Mouse (Mus musculus): ENCODE measurements around the gene Nr0b1. TPM values are rescaled to one million over a fixed set of nuclear protein-coding genes. Genes with fewer than 3 reads are reported as not detected.

Nr0b1 gene
- 1.00 and 1.3 TPM in 2 replicates for polyA plus RNA-seq (2012; rRNA removed)

DNA sequence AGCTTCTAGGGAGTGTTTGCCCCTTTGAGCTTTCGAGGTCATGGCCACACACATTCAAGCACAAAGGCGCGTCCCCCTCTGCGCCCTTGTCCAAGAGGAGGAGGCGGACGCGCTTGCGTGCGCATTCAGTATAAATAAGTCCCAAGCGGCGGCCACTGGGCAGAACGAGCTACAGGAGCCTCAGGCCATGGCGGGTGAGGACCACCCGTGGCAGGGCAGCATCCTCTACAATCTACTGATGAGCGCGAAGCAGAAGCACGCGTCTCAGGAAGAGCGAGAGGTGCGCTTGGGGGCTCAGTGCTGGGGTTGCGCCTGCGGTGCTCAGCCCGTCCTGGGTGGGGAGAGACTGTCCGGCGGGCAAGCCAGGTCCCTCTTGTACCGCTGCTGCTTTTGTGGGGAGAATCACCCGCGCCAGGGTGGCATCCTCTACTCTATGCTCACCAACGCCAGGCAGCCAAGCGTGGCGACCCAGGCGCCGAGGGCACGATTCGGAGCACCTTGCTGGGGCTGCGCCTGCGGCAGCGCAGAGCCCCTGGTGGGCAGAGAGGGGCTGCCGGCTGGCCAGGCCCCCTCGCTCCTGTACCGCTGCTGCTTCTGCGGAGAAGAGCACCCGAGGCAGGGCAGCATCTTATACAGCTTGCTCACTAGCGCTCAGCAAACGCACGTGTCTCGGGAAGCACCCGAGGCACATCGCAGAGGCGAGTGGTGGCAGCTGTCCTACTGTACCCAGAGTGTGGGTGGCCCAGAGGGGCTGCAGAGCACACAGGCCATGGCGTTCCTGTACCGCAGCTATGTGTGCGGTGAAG lies at the start of gene Nr0b1:
Gene Nr0b1 (plus strand): TSS at position 151 of the 806 bp plus-strand sequence.

Other genes with a start within 250 kb of the Nr0b1 start
- not detected in 2 replicates for gene Samt3, start 147.6 kb upstream of the Nr0b1 start, polyA plus RNA-seq (2012; rRNA removed)
- gene Mageb4, start 113.3 kb downstream of the Nr0b1 start, polyA plus RNA-seq (2012; rRNA removed) = not detected in 2 replicates

Measured in central nervous system, embryonic 18 days (tissue).